Mouse (Mus musculus) T-helper 17 cell (primary cell): Measurements from ENCODE around the gene Tnf.

ENCODE experiments used
- in situ Hi-C, 2 experiments: fragments of 300-600 bp; cut with MboI, MseI; formaldehyde crosslinking; loops; 1 replicate in 1 of 2; 2 replicates in 1 of 2; pipeline ENCODE4 v1.15.1; 2025; ENCODE audit warnings: high pct_unique_total_duplicates in 2 of 2

Tnf gene

GRCm38 (mm10) chr17:35201787-35202186 is at the start of gene Tnf:
Tnf (minus strand) TSS chr17:35202007.
- in situ Hi-C loops: loop anchor here (5.0 to 25.0 kb wide), 2 partner anchors 36 to 1014 kb away; partner anchors contain the start of genes Psmb8 (in 2 of the 2), Psmb9 (in 2 of the 2), Tap1 (in 2 of the 2) and Nfkbil1 (in 1 of the 2)

- in situ Hi-C loops: no loop called here
Measured at GRCm38 (mm10) chr17:35251162-35251719, 49.4 kb upstream of the Tnf start.

- in situ Hi-C loops: no loop called here
Measured at GRCm38 (mm10) chr17:35250348-35251120, 48.7 kb upstream of the Tnf start.

GRCm38 (mm10) chr17:35249451-35250197 is 47.8 kb upstream of the Tnf start:
- in situ Hi-C loops: loop anchor here in 1 of 2 experiments (25.0 kb wide), 1 partner anchor 1137 kb away; the partner anchor contains the start of genes Brd2 and H2-DMa

- in situ Hi-C loops: loop anchor here in 1 of 2 experiments (25.0 kb wide), 1 partner anchor 1137 kb away; the partner anchor contains the start of genes Brd2 and H2-DMa
Measured at GRCm38 (mm10) chr17:35248986-35249385, 47.2 kb upstream of the Tnf start.

GRCm38 (mm10) chr17:35247144-35247543 is 45.3 kb upstream of the Tnf start:
- in situ Hi-C loops: loop anchor here in 1 of 2 experiments (25.0 kb wide), 1 partner anchor 1135 kb away; the partner anchor contains the start of genes Brd2 and H2-DMa

GRCm38 (mm10) chr17:35245731-35246623 is 44.2 kb upstream of the Tnf start:
- in situ Hi-C loops: loop anchor here in 1 of 2 experiments (25.0 kb wide), 1 partner anchor 1134 kb away; the partner anchor contains the start of genes Brd2 and H2-DMa

GRCm38 (mm10) chr17:35244999-35245398 is 43.2 kb upstream of the Tnf start:
- in situ Hi-C loops: loop anchor here (5.0 to 25.0 kb wide), 2 partner anchors 243 to 1133 kb away; partner anchors contain the start of genes Brd2 (in 1 of the 2), H2-DMa (in 1 of the 2) and Vars (in 1 of the 2)

- in situ Hi-C loops: loop anchor here (5.0 to 25.0 kb wide), 2 partner anchors 241 to 1131 kb away; partner anchors contain the start of genes Brd2 (in 1 of the 2), H2-DMa (in 1 of the 2) and Vars (in 1 of the 2)
Measured at GRCm38 (mm10) chr17:35243086-35243485, 41.3 kb upstream of the Tnf start.

- in situ Hi-C loops: loop anchor here (5.0 to 25.0 kb wide), 2 partner anchors 240 to 1130 kb away; partner anchors contain the start of genes Brd2 (in 1 of the 2), H2-DMa (in 1 of the 2) and Vars (in 1 of the 2)
Measured at GRCm38 (mm10) chr17:35242015-35242941, 40.5 kb upstream of the Tnf start.

GRCm38 (mm10) chr17:35241305-35242014 is 39.7 kb upstream of the Tnf start, which contains the start of gene Ddx39b:
Ddx39b (plus strand) TSS chr17:35241746.
- in situ Hi-C loops: loop anchor here (5.0 to 25.0 kb wide), 2 partner anchors 239 to 1129 kb away; partner anchors contain the start of genes Brd2 (in 1 of the 2), H2-DMa (in 1 of the 2) and Vars (in 1 of the 2)

- in situ Hi-C loops: loop anchor here (5.0 to 25.0 kb wide), 2 partner anchors 238 to 1128 kb away; partner anchors contain the start of genes Brd2 (in 1 of the 2), H2-DMa (in 1 of the 2) and Vars (in 1 of the 2)
Measured at GRCm38 (mm10) chr17:35240384-35241304, 38.8 kb upstream of the Tnf start.

- in situ Hi-C loops: loop anchor here (5.0 to 25.0 kb wide), 4 partner anchors 37 to 1127 kb away; partner anchors contain the start of genes Vars (in 2 of the 2), Brd2 (in 1 of the 2), H2-DMa (in 1 of the 2) and Tnf (in 1 of the 2)
Measured at GRCm38 (mm10) chr17:35239700-35240099, 37.9 kb upstream of the Tnf start.

GRCm38 (mm10) chr17:35237504-35237903 is 35.7 kb upstream of the Tnf start:
- in situ Hi-C loops: loop anchor here (5.0 to 25.0 kb wide), 3 partner anchors 35 to 1125 kb away; partner anchors contain the start of genes Brd2 (in 1 of the 2), H2-DMa (in 1 of the 2), Tnf (in 1 of the 2) and Vars (in 1 of the 2)

- in situ Hi-C loops: loop anchor here (5.0 to 25.0 kb wide), 3 partner anchors 35 to 1125 kb away; partner anchors contain the start of genes Brd2 (in 1 of the 2), H2-DMa (in 1 of the 2), Tnf (in 1 of the 2) and Vars (in 1 of the 2)
Measured at GRCm38 (mm10) chr17:35236996-35237395, 35.2 kb upstream of the Tnf start.

- in situ Hi-C loops: loop anchor here (5.0 to 25.0 kb wide), 3 partner anchors 34 to 1124 kb away; partner anchors contain the start of genes Brd2 (in 1 of the 2), H2-DMa (in 1 of the 2), Tnf (in 1 of the 2) and Vars (in 1 of the 2)
Measured at GRCm38 (mm10) chr17:35236390-35236746, 34.6 kb upstream of the Tnf start.
